Mouse (Mus musculus): ENCODE data around the gene Clca4b.
"Not testable (repeated sequence)": the region's sequence is repeated elsewhere in the genome, so short reads cannot be mapped to it uniquely, and the experiment has no call there.

DNA sequence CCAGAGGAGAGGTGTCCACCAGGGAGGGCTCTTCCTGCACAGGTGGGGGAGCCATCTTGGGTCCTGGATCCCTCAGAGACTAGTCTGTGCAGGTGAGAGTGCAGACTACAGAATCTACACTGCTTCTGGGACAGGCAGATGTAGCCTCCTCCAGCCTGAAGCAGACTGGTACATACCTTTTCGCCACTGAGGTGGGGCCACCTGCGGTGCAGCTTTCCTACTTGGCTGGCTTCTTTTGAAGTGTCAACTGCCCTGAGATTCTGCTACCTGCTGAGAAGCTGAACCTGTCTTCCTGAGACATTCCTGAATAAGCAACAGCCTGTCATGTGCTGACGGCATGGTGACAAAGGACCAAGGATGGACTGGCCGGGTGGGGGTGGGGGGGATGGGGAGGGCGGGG is 15.0 kb upstream of the Clca4b start:
- TF ChIP-seq POLR2A (IDR thresholded peaks at IDR 0.05; ENCODE audit: borderline replicate concordance, insufficient read depth, low read length); CTCF (IDR thresholded peaks at IDR 0.05; ENCODE audit: borderline replicate concordance, insufficient read depth, low read depth, low read length): not testable (repeated sequence)
